Mouse (Mus musculus) WW6 (cell line): ENCODE measurements around the gene Anxa11.
"Not testable (repeated sequence)": the region's sequence is repeated elsewhere in the genome, so short reads cannot be mapped to it uniquely, and the experiment has no call there.

Experiments used
- DNase-seq: peaks from one replicate; pipeline ENCODE4 v3.0.0-alpha.2; 2013; ENCODE audit warnings: low read depth, low spot score

Gene Anxa11

GRCm38 (mm10) chr14:25841991-25842687, at the start of gene Anxa11:
Gene Anxa11 (plus strand): TSS chr14:25842156.
- peak; percentile 82 for DNase-seq

- DNase-seq: no peak
These were observed 47.6 kb upstream of the Anxa11 start for GRCm38 (mm10) chr14:25794331-25794730.

GRCm38 (mm10) chr14:25795067-25795466, 46.9 kb upstream of the Anxa11 start:
- DNase-seq: no peak

GRCm38 (mm10) chr14:25795561-25796174, 46.3 kb upstream of the Anxa11 start:
- no peak for DNase-seq

- DNase-seq: no peak
These were observed 45.3 kb upstream of the Anxa11 start for GRCm38 (mm10) chr14:25796619-25797018.

GRCm38 (mm10) chr14:25800166-25800960, 41.6 kb upstream of the Anxa11 start:
- peak; percentile 43 for DNase-seq

GRCm38 (mm10) chr14:25802511-25802910, 39.4 kb upstream of the Anxa11 start:
- DNase-seq: no peak

- no peak for DNase-seq
These were observed 38.6 kb upstream of the Anxa11 start for GRCm38 (mm10) chr14:25803246-25803809.

GRCm38 (mm10) chr14:25805871-25806270, 36.1 kb upstream of the Anxa11 start:
- no peak for DNase-seq

GRCm38 (mm10) chr14:25806561-25806960, 35.4 kb upstream of the Anxa11 start:
- DNase-seq: no peak

- not testable (repeated sequence) for DNase-seq
These were observed 30.9 kb upstream of the Anxa11 start for GRCm38 (mm10) chr14:25811026-25811425.

GRCm38 (mm10) chr14:25814140-25814539, 27.8 kb upstream of the Anxa11 start:
- DNase-seq: no peak

GRCm38 (mm10) chr14:25816416-25816815, 25.5 kb upstream of the Anxa11 start:
- no peak for DNase-seq

GRCm38 (mm10) chr14:25822584-25822983, 19.4 kb upstream of the Anxa11 start:
- DNase-seq: no peak

GRCm38 (mm10) chr14:25824995-25825394, 17.0 kb upstream of the Anxa11 start:
- DNase-seq: no peak

- no peak for DNase-seq
These were observed 15.9 kb upstream of the Anxa11 start for GRCm38 (mm10) chr14:25825880-25826626.

GRCm38 (mm10) chr14:25826866-25827265, 15.1 kb upstream of the Anxa11 start:
- DNase-seq: no peak

- DNase-seq: no peak
These were observed 10.6 kb upstream of the Anxa11 start for GRCm38 (mm10) chr14:25831332-25831731.

- DNase-seq: no peak
These were observed 9.7 kb upstream of the Anxa11 start for GRCm38 (mm10) chr14:25832301-25832700.

- no peak for DNase-seq
These were observed 3.5 kb upstream of the Anxa11 start for GRCm38 (mm10) chr14:25838411-25838810.

- no peak for DNase-seq
These were observed 2.2 kb upstream of the Anxa11 start for GRCm38 (mm10) chr14:25839791-25840190.
